Mouse (Mus musculus) megakaryocyte, embryonic 14.5 days (primary cell): ENCODE measurements around the gene Egfl7.

Experiments
- FLI1 ChIP-seq: IDR thresholded peaks from 2 replicates; pipeline ENCODE4 v1.6.1; 2012; ENCODE audit warnings: low read length, inconsistent platforms, mixed read lengths
- GATA1 ChIP-seq: IDR thresholded peaks from 3 replicates; pipeline ENCODE4 v1.6.1; 2012; ENCODE audit warnings: mixed read lengths, low read length, inconsistent platforms, borderline replicate concordance

GRCm38 (mm10) chr2:26552066-26552465, 27.7 kb upstream of the Egfl7 start:
- TF ChIP-seq GATA1 (no peak), FLI1 (no peak)
